Mouse (Mus musculus): Measurements from ENCODE around the gene Mvb12b.

GRCm38 (mm10) chr2:33812980-33813379 is 74.8 kb downstream of the Mvb12b start:
- TF ChIP-seq GATA1 (IDR thresholded peaks at IDR 0.05; ENCODE audit: borderline replicate concordance, low read length), result no peak
- no peak for TF ChIP-seq FLI1 (IDR thresholded peaks at IDR 0.05; ENCODE audit: low read length)

Measured in megakaryocyte, embryonic 14.5 days (primary cell).